Mouse (Mus musculus) midbrain, embryonic 10.5 days (tissue): ENCODE measurements around the gene Lrch2. TPM values are rescaled to one million over a fixed set of nuclear protein-coding genes. Genes with fewer than 3 reads are reported as not detected.

Experiments
- DNase-seq: peaks from one replicate; pipeline ENCODE4 v3.0.0-alpha.2; 2017; ENCODE audit warnings: low spot score
- H3K27ac ChIP-seq: fragments of 300-500 bp; sonication (generic); replicated peaks from 2 replicates; pipeline ENCODE4 v1.5.1; 2016; ENCODE audit warnings: mild to moderate bottlenecking
- H3K27me3 ChIP-seq: fragments of 300-500 bp; sonication (generic); 2 replicates; pipeline ENCODE4 v1.6.1; 2016; ENCODE audit warnings: low read depth, mild to moderate bottlenecking; ENCODE audit not compliant: poor library complexity, severe bottlenecking
- H3K36me3 ChIP-seq: fragments of 300-500 bp; sonication (generic); 2 replicates; pipeline ENCODE4 v1.6.1; 2016; ENCODE audit warnings: mild to moderate bottlenecking, moderate library complexity
- H3K4me1 ChIP-seq: fragments of 300-500 bp; sonication (generic); 2 replicates; pipeline ENCODE4 v1.6.1; 2016
- H3K4me3 ChIP-seq: fragments of 300-500 bp; sonication (generic); 2 replicates; pipeline ENCODE4 v1.5.1; 2016; ENCODE audit warnings: mild to moderate bottlenecking, moderate library complexity
- H3K9me3 ChIP-seq: fragments of 300-500 bp; sonication (generic); replicated peaks from 2 replicates; pipeline ENCODE4 v1.6.1; 2016; ENCODE audit warnings: mild to moderate bottlenecking
- WGBS: fragments of 180-500 bp; shearing (Covaris S2); methylation state at CpG from one replicate; pipeline ENCODE4 v1.1.7; 2016; 5-methylcytosine and 5-hydroxymethylcytosine counted together
- polyA plus RNA-seq: library from polyadenylated mRNA; unstranded; fragments of >200 nt; fragmentation: Nextera tagmentation; extraction: Ambion mirVana; gene quantifications from 2 replicates; pipeline ENCODE4 v1.2.1, GENCODE M21; 2016

Lrch2 gene
- polyA plus RNA-seq, 1 experiment from 2014 or later: 4.9 TPM

GRCm38 (mm10) chrX:147429129-147429528 is 124.8 kb downstream of the Lrch2 start, which contains the start of gene Il13ra2:
Il13ra2 (minus strand) TSS chrX:147429192.
- H3K4me1 ChIP-seq: no peaks in the 10 kb centered on the region
- no peak within 1 kb of the TSS for H3K27ac ChIP-seq
- no peaks in the 10 kb centered on the region for H3K36me3 ChIP-seq
- no peaks in the 10 kb centered on the region for H3K27me3 ChIP-seq
- no peaks in the 10 kb centered on the region for H3K9me3 ChIP-seq
- DNase-seq: no peak
- H3K4me3 ChIP-seq: no peak within 1 kb of the TSS
- WGBS: 53% methylated on average over 1 of the region's 1 CpGs

Other genes with a start within 250 kb of the Lrch2 start
- gene Il13ra2, start 124.9 kb downstream of the Lrch2 start, polyA plus RNA-seq: not detected in 2 replicates
- gene Vmn1r239-ps, start 100.4 kb downstream of the Lrch2 start, polyA plus RNA-seq: not detected in 2 replicates
- gene Gm15128, start 211.9 kb upstream of the Lrch2 start, polyA plus RNA-seq: not detected in 2 replicates